Mouse (Mus musculus): ENCODE measurements at regions not wholly inside any gene's neighbourhood (a gene's known extent, or its start where the extent isn't known, plus 50 kb on each side); places are given as distances from the start of the nearest gene placed in this dataset.

- no peak for DNase-seq (ENCODE audit: low read depth)
Observed at GRCm38 (mm10) chr16:24093624-24094023, 105.0 kb upstream of the Bcl6 start.

DNA sequence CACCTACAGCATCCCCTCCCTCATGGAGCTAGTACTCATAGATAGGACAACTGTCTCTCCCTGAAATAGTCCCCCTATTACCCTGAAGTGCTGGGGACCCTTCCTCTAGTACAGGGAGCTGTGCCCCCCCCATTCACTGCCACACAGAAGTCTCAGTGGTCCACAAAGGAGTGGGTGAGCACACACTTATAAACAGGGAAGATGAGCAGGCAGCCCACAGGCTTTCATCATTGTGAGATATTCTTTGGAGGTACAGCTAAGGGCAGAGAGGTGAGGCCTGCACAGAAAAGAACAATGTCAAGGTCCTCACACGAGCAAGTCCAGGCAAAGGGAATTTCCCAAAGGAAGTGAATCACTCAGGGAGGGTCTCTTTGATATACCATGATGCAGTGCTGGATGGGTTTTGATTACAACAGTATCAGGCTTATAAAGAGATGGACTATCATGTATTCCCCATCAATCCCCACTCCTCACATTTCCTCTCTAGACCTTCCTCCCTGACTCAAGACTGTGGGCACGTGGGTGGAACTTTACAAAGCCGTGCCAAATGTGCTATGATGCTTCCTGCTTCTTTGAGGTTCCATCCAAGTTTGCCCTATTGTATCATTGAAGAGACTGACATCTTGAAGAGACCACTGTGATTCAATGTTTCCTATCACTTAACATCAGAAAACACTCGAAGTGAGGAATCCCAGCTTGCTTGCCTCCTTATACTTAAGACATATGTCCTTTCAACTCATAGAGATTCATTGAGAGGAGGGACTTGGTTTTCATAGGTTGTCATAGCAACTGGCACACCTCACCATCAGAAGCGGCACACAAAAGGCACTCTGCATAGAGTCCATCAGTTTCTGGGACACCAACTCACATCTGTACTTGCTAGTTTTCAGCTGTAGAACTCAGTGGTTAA is 104.2 kb upstream of the Bcl6 start:
- no peak for DNase-seq (ENCODE audit: low read depth)

GRCm38 (mm10) chr16:24092136-24092535 is 103.5 kb upstream of the Bcl6 start:
- no peak for DNase-seq (ENCODE audit: low read depth)

GRCm38 (mm10) chr16:24090981-24091380 is 102.3 kb upstream of the Bcl6 start:
- no peak for DNase-seq (ENCODE audit: low read depth)

DNA sequence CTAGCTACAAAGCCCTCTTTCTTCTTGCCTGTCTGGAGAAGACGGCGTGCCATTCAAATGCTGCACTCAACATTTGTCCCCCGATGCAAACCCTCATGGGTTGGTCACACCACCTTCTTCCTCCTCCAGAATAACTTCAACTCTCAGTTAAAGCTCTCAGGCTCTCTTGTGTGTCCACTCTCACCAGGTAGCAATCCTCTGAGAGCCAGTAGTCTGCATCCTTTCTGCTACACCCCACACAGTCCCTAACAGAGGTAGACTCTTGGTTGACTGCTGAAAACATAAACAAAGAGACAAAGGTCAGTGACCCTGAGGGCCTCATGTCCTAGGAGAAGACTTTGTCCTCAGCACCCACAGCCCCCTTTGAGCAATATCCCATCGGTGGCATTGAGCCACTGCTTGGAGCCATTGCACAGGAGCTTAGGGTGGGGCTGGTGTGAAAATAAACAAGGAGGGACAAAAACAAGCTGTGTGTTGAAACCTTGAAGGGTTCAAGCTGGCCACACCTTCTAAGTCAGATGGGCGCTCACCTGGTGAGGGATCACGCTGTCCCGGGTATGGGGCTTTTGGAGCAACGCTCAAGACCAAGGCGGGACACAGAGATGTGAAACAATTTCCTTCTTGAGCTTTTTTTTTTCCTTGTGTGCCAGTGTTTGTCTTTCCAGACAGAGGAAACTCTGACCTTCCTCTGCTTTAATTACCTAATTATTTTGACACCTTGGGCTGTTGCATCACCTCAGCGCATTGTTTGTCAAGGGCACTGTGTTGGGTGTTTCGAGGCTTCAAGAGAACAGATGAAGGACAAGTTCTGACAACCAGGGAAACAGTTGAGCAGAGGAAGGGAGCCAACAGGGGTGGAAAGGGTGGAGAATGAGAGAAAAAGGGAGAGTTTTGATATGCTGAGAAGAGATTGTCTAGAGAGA is 101.4 kb upstream of the Bcl6 start:
- peak; percentile 80 for DNase-seq (ENCODE audit: low read depth)

DNA sequence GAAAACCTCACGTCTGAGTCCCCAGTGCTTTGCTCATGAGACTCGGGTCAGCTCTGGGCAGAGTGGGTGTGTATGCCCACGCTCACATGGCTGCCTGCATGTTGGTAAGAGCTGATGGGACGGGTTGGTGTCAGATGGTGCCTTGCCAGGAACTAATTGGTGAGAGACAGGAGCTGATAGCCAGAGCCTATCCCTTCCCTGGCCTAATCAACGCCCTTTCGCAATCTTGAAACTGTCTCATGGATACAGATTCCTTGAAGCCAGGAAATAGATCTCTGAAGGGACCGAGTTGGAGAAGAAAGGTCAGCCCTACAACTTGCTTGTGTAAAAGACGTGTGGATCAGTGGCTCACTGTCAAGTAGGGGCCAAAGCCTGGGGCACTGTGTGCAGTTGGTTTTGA is 95.3 kb upstream of the Bcl6 start:
- no peak for DNase-seq (ENCODE audit: low read depth)

- DNase-seq (ENCODE audit: low read depth) = peak; percentile 97
Observed at GRCm38 (mm10) chr16:24080471-24080870, 91.8 kb upstream of the Bcl6 start.

DNA sequence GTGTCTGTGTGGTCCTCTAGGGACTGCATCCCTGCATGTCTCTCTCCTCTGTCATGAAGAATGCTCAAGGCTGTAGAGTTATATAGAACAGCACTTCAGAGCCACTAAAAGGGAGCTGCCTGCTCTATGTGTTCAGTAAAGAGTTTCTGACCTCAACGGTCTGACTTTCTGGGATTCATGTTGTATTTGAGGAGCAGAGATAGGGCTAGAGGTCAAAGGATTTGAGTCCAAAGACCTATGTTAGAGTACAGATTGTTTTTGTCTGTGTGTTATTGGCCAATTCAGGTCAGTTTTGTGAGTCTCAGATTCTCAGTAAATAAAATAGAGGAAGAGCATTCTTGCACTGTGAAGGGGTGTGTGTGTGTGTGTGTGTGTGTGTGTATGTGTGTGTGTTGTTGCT is 90.0 kb upstream of the Bcl6 start:
- no peak for DNase-seq (ENCODE audit: low read depth)

DNA sequence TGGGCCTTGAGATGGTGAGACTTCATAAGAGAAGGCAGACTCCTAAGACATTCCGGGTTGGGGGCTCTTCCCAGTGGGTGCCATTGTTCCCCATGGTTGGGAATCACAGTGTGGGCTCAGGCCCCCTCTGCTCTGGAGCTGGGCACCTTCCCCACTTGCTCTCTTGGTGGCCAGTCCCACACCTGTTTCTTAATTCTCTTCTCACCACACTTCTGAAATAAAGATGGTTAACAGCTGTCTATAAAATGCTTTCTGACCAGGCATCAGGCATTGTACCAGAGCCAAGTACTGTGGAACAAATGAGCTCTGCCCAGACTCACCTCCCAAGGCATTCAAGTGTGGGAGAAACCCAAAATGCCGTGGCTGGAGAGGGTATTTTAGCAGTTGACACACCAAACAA is 88.8 kb upstream of the Bcl6 start:
- no peak for DNase-seq (ENCODE audit: low read depth)

GRCm38 (mm10) chr16:24076799-24077136 is 88.1 kb upstream of the Bcl6 start:
- DNase-seq (ENCODE audit: low read depth) = no peak

GRCm38 (mm10) chr16:24076109-24076798 is 87.6 kb upstream of the Bcl6 start:
- DNase-seq (ENCODE audit: low read depth) = no peak

GRCm38 (mm10) chr16:24073613-24074244 is 85.1 kb upstream of the Bcl6 start:
- no peak for DNase-seq (ENCODE audit: low read depth)

- no peak for DNase-seq (ENCODE audit: low read depth)
Observed at GRCm38 (mm10) chr16:24073065-24073464, 84.4 kb upstream of the Bcl6 start.

DNA sequence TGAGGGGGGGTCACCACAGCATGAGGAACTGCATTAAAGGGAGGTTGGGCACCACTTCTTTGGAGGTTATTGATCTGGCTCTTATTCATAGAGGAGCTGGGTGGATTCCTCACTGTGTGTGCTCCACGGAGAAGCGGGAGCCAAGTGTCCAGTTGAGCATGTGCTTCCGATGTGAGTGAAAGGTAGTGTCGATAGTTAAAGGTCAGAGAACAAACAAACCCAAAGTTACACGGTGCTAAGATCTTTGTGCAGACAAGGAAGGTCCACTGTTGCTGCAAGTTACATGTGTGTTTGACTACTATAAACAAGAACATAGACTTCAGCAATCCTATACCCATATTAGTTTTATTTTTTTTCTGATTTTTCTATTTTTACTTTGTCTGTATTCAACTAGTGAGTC is 80.8 kb upstream of the Bcl6 start:
- DNase-seq (ENCODE audit: low read depth) = no peak

DNA sequence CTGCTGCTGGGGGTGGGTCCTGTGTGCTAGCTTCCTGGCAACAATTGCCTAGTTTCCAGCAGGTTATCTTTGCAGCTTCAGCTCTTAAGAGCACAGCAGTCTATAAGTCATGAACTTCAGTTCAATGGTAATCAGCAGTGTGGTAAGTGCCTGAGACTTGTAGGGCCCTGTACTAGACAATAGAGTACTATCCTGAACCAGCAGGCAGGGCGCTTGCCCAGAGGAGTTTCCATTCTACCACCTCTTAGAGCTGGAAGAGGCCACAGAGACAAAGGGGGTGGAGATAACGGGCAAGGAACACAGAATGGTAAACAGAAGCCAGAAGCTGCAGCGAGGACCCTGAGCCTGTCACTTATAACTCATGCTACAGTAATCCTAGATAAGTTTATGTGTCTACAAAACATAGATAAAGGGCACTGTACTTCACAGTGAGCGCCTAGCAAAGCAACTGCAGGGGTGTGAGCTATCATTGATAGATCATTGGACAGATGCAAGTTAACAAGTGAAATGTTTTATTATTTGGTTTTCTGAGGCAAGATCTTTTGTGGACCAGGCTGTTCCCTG is 79.7 kb upstream of the Bcl6 start:
- DNase-seq (ENCODE audit: low read depth) = no peak

GRCm38 (mm10) chr16:24062314-24062713 is 73.7 kb upstream of the Bcl6 start:
- DNase-seq (ENCODE audit: low read depth) = no peak

- DNase-seq (ENCODE audit: low read depth) = no peak
Observed at GRCm38 (mm10) chr16:24061496-24061895, 72.8 kb upstream of the Bcl6 start.

DNA sequence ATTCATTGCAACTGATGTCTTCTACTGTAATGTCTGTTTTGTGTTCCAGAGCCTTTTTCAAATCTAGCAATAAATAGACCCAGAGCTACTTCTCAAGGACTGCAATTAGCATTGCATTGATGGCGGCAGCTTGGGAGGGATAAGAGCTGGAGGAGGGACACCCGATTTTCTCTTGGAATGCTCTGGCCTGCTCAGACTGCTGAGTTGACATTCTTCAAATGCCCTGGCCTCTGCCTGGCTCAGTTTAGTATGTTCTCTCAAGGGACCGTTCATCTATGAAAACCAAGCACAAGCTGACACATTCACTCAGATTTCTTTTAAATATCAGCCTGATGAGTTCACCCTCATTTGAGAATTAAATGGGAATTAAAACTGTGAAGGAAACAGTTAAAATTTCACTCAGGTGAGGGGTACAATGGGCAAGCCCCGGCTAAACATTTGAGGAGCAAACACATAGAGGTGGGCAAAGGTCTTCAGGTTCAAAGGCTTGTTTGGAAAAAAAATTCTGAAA is 70.5 kb upstream of the Bcl6 start:
- DNase-seq (ENCODE audit: low read depth) = no peak

DNA sequence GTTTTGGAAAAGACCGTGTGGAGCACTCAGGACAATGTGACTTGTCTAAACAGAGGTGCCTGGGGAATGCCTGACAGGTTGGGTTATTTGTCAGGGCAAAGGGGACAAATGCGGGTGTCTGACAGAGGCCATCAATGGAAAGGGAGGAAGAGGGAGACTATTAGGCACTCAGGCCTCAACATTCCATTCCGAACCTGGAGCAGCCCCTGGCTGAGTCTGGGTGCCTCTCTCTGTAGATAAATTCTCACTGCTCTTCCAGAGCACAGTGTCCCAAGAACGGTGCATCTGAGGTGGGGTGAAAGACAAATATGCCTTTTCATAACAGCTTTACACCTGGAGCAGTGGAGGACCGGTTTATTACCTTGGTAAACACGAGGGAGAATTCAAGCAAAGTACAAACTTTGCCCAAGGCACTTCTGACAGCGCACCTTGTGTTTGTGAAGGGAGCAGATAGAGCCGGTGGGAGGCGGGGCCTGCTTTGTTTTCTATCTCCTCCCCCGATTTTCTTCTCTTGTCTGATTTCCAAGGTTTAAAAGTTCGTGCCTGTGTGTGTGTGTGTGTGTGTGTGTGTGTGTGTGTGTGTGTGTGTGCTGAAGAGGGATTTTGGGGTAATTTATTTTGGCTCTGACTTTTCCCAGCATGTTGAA is 68.4 kb upstream of the Bcl6 start:
- DNase-seq (ENCODE audit: low read depth) = peak; percentile 99

DNA sequence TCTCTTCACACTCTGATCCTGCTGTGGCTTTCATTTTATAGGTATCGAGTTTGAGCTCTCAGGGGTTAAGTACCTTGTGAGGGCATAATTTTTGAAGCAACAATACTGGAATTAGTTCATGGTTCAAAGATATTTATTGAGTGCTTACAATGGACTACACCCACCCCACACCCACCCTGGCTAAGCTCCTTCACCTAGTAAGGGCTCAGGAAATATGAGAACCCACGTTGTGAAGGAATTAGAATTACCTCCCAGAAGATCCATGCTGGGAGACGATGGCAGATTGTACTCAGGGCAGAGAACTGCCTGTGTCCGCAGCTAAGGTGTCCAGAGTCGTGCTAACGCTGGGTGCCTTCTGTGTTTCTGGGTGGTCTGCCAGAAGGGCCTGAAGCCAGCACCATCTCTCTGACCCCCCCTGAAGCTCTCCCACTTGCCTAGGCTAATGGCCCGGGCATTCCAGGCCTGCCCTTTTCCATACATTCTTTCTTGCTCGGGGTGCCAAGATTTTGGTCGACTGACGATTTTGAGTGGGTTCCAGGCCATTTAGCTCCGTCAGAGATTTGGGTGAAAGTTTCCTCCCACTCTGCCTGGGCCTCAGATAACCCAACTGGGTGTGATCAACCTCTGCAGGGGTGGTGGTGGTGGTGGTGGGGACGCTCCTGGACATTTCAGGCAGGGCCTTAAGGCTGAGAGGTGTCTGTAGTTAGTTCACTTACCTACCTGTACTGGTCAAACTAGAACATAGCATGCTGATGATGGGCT is 67.7 kb upstream of the Bcl6 start:
- DNase-seq (ENCODE audit: low read depth) = peak; percentile 72
